Mouse (Mus musculus) c-Kit-positive CD71-positive TER-119-negative erythroid progenitor cells, embryonic 14.5 days (primary cell): ENCODE data around the gene Rtraf.

Source experiments
- DNase-seq: peaks from one replicate; pipeline ENCODE4 v3.0.0-alpha.2; 2013; ENCODE audit warnings: low read depth

Rtraf gene

DNA sequence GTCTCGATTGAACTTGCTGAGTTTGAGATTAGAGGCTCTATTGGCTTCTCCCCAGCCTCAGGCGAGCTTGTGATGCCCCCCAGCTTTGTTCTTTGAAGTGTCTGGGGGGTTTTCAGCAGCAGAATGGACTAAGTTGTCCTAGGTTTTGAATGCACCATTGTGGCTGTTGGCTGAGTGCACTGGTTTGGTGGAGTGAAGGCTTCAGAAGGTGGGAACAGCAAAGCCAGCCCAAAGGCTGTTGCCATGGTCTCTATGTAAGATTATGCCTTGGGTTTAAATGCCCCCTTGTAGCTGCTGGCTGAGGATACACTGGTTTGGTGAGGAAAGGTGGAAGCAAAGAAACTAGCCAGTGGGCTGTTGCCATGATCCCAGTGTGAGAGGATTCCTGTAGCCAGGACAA is 23.1 kb downstream of the Rtraf start:
- no peak for DNase-seq

DNA sequence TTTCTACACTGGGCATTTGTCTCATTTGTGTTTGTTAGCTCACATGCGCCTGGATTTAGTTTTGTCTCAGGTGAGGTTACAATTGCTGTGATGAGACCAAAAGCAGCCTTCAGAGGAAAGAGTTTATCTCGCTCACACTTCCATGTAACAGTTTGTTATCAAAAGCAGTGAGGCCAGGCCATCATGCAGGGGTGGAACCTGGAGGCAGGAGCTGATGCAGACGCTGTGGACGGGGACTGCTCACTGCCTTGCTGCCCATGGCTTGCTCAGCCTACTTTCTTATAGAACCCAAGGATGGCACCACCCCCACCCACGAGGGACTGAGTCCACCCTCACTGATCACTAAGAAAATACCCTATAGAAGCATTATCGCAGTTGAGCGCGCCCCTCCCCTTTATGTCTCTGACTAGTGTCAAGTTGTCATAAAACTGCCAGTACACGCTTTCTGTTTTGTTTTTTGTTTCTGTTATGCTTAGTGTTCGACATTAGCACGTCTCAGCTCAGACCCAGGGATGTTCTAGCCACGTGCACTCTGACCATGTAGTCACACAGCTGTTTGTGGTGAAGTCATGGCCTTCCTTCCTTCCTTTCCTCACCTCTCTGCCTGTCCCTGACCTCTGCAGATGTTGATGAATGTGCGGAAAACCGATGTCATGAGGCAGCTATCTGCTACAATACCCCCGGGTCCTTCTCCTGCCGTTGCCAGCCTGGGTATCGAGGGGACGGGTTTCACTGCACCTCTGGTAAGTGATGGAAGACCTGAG is 26.9 kb downstream of the Rtraf start:
- DNase-seq: peak; percentile 14

DNA sequence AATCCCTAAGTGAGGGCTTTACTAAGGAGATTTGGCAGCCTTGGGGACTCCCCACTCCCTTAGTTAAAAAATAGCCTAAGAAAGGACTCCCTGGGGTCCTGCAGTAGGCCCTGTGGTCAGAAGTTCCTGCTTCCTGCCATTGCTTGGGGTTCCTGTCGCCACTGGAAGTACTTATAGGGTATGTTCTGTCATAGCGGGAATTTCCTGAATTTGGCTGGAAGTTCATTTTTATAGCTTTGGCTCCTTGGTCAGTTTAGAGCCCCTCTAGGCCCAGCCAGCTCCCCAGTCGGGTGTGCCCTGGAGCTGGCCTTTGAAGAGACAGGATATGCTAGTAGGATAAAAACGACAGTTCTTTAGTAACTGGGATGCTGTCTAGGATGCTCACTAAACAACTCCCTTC is 28.7 kb downstream of the Rtraf start:
- DNase-seq: no peak

GRCm38 (mm10) chr14:19788443-19788842 is 35.2 kb downstream of the Rtraf start:
- no peak for DNase-seq

- DNase-seq: no peak
Measured at GRCm38 (mm10) chr14:19785797-19786588, 37.6 kb downstream of the Rtraf start.

GRCm38 (mm10) chr14:19777945-19778344 is 45.7 kb downstream of the Rtraf start:
- DNase-seq: no peak

DNA sequence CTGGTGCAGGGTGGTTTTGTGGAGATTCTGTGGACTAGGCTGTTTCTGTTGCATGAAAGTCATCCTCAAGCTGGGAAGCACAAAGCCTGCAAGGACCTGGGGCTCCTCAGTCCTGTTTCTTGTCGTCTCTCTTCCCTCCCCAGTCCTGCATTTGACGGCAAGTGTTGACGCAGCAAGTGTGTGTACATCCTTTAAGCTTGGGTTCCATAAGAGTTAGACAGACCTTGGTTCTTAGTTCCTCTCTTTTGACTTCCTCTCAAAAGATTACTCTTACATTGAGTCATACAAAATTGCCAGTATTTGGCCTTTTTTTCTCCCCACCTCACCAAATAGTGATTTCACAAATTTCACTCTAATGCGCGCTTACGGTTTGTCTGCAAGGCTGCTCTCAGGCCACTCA is 46.3 kb downstream of the Rtraf start:
- DNase-seq: no peak

GRCm38 (mm10) chr14:19776890-19777289 is 46.7 kb downstream of the Rtraf start:
- no peak for DNase-seq

GRCm38 (mm10) chr14:19776179-19776578 is 47.4 kb downstream of the Rtraf start:
- DNase-seq: no peak

GRCm38 (mm10) chr14:19775491-19775890 is 48.1 kb downstream of the Rtraf start:
- DNase-seq: no peak

DNA sequence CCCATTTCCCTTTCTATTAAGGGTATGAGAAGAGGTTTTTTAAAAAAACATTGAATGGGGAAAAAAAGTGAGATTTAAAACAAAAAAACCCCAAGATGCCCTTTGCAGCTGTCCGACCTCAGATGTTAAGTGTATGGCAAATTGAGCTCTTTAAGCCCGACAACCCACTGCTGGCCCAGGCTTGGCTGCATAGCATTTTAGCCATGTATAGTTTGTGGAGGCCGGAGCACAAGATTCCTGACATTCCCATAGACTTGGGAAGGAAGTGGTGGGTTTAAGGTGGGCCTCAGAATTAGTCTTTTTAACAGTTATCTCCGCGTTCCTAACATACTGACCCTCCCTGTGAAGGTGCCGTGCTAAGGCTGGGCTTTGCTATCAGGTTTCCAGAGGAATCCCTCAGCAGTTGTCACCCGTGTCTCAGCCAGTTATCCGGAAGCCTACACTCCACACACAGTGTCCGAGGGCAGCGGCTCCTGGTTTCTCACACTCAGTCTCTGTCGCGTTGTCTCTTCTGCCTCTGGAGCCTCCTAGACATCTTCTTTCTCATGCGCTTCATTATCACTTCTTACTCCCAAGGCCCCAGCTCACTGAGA is 49.5 kb downstream of the Rtraf start:
- DNase-seq: no peak

DNA sequence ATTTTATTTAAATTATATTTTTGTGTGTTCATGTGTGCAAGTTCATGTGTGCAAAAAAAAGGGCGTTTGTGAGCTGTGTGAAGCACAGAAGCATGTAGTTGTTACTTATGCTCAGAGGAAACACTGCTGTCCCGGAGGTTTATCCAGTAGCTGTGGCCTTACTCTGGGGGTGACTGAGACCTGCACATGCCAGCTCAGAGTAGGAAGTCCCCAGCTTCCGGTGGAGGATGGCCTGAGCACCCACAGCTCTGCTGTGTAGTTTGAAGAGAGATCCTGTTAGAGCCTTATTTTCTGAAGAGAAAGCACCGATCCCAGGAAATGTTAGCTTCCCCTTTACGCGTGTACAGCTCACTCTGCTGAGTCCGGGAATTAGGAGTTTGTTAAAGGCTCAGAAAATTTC is 52.5 kb downstream of the Rtraf start:
- DNase-seq: no peak

DNA sequence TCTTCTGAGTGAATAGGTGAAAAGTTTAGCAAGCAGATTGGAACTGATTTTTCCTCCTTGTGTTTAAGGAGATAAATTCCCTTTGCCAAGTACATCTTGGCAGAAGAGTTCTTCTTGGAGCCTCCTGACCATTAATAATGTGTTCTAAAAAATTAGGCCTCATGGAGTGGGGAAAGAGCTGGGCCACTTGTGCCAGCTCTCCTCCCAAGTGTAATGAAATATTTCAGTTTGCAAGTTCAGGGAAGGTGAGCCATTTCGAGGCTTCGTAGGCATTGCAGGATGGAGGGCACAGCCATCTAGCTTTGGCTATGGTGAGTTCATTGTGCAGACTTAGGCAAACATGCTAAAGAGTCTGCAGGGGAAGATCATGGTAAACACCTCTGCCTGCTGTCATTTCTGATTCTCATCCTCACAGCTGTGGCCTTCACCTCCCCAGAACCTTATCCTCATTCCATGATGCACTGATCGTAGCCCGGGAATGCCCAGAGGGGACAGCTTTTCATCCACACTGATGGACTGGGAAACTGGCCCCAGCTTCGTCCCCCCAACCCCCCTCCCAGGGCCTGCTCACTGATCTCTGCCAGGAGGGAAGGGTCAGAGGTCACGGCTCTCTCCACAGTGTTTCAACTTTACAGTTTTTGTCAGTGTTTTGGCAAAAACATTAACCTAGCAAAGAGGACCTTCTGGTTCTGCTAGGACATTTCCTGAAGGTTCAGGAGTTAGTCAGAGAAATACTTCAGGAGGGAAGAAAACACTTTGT is 54.0 kb downstream of the Rtraf start:
- DNase-seq: no peak

DNA sequence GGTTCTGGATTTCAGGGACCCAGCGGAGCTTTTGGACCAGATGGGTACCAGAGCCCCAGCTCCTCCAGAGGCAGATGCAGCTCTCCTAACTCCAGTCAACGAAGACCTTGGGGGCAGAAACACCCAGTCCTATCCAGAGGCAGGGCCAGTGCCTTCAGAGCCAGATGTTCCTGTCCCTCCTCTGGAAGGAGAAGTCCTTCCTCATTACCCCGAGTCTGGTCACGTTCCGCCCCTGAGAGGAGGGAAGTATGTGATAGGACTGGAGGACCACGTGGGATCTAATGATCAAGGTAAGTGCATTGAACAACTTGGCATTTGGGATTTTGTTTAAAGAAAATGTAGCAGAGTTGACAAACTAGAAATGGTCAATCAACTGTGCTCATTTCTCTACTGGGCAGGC is 55.0 kb downstream of the Rtraf start:
- no peak for DNase-seq

GRCm38 (mm10) chr14:19766380-19766649 is 57.3 kb downstream of the Rtraf start:
- DNase-seq: no peak

- DNase-seq: no peak
Measured at GRCm38 (mm10) chr14:19765539-19766379, 57.9 kb downstream of the Rtraf start.

- DNase-seq: no peak
Measured at GRCm38 (mm10) chr14:19764331-19764730, 59.3 kb downstream of the Rtraf start.

DNA sequence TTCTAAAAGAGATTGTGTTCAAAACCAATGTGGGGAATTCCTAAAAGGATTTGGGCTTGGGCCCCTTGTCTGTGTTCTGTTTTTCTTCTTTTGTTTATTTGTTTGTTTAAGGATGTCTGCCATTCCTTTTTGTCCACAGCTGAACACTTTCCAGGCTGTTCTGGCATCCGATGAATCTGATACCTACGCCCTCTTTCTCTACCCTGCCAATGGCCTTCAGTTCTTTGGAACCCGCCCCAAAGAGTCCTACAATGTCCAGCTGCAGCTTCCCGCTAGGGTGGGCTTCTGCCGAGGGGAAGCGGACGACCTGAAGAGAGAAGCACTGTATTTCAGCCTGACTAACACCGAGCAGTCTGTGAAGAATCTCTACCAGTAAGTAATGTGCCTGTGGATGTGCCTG is 60.1 kb downstream of the Rtraf start:
- no peak for DNase-seq

DNA sequence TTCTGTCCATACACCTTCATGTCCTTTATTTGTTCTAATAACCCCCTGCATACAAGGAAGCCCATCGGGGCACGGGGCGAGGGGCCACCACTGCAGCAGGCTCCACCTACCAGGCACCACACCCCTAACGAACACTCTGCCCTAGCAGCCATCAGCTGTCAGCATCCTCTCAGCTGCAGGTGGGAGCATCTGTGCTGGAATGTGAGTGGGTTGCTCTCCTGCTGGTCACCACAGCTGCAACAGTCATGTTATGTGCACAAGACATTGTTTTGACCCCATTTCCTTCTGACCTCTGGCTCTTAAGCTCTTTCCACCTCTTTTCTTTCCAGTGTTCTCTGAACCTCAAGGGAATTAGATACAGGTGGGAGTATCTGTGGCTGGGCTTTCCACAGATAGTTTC is 61.6 kb downstream of the Rtraf start:
- DNase-seq: no peak
